Mouse (Mus musculus) neural tube, embryonic 10.5 days (tissue): Measurements from ENCODE around the gene Ppp1r9b.
"Not testable (repeated sequence)": the region's sequence is repeated elsewhere in the genome, so short reads cannot be mapped to it uniquely, and the experiment has no call there.

Source experiments
- DNase-seq: peaks from one replicate; pipeline ENCODE4 v3.0.0-alpha.2; 2017; ENCODE audit warnings: low spot score; ENCODE audit errors: extremely low spot score

The Ppp1r9b gene

DNA sequence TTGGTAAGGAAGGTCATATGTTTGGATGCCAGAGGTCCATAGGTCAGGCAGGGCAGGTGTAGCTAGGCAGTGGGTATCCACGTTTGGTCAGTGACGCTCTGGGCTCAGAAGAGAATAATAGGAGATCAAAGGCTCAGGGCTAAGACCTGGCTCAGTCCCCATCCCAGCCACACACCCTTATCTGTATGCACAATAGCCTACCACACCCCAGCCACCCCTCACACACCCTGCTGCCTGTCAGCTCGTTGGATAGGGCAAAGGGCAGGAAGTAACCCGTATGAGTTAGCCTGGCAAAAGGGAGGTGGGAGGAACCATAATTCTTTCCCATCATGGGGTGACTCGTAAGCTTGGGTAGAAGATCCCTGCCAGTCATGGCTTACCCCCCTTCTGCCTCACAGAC is 6.8 kb downstream of the Ppp1r9b start:
- DNase-seq = no peak

DNA sequence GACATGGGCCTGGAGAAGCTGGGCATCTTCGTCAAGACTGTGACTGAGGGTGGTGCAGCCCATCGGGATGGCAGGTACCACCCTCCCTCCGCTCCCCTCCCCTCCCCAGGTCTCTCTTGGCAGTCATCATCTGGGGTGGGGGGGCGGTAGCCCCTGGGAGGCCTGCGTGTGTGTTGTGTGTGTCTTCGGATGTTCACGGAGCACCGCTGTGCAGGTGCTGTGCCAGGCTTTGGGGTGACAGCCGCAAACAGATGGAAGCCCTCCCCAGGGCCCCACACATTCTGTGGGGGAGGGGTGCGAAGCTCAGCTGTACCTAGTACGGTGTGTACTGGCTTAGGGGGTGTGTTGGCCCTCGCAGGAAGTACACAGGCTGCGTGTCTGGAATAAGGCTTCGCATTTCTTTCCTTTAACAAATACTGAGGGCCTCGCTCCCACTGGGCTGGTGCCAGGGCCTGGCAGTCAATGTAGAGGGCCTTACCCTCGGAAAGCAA is 7.3 kb downstream of the Ppp1r9b start:
- no peak for DNase-seq

DNA sequence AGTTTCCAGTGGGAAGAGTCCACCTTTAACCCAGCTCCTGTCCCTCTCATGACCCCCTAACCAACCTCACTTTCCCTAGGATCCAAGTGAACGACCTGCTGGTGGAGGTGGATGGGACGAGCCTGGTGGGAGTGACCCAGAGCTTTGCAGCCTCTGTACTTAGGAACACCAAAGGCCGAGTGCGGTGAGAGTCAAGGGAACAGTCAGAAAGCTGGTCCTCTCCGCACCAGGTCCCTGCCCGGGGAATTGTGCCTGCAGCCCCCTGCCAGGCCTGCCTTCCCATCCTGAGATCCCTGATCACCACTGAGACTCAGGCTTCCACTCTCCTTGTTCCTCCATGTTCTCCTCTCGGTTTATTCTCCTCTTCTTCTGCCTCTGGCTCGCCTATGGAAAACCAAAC is 9.3 kb downstream of the Ppp1r9b start:
- no peak for DNase-seq

DNA sequence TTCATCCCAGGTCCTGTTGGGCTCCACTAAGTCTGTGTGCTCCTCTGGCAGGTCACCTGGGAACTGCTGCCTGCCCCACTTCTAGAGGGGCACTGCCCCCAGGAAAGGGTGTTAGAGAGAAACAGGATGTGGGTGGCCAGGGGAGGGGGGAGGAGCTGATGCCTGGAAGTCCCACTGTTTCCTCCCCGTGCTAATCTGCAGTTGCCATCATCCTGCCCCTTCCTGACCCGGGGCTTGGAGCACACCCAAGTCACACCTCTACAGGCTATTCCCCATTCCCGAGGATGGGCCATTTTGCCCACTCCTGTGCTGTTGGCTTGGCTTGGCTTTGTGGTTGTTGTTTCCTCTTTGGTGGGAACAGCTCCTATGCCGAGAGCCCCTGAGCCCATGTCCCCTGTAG is 9.7 kb downstream of the Ppp1r9b start:
- no peak for DNase-seq

DNA sequence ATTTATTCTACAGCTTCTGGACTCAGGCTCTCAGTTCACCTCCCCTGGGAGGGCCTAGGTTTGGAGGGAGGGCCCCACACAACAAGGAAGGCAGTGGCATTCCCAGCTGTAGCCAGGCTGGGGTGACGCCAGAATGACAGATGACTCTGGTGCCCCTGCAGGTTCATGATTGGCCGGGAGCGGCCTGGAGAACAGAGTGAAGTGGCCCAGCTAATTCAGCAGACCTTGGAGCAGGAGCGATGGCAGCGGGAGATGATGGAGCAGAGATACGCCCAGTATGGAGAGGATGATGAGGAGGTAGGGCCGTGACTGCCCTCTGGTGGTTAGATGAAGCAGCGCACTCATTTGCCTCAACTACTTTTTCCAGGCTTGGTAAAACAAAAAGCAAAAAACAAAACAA is 10.2 kb downstream of the Ppp1r9b start:
- DNase-seq = peak; percentile 77

DNA sequence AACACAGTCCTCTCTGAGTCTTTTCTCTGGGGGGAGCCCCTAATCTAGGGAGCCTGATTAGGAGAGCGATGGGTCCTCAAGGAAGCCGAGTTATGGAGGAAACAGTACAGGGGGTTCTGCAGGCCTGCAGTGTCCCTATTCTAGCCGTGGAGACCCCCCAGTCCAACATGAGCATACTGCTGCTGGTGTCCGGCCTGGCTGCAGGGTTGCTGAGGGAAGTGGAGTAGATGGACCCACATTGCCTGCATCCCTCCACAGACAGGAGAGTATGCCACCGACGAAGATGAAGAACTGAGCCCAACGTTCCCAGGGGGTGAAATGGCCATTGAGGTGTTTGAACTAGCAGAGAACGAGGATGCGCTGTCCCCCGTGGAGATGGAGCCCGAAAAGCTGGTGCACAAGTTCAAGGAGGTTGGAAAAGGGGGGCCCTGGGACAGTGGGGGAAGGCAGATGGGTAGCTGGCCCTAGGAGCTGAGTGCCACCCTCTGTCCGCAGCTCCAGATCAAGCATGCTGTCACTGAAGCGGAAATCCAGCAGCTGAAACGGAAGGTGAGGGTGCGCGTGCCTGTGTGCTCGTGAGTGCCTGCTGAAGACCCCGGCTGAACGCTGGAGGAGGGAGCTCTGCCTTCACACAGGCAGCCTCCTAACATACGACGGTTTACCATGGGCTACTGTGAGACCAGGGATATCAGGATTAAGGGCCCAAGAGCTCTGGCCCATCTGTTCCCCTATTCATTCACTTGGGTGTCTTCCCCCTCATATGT is 10.9 kb downstream of the Ppp1r9b start:
- no peak for DNase-seq

DNA sequence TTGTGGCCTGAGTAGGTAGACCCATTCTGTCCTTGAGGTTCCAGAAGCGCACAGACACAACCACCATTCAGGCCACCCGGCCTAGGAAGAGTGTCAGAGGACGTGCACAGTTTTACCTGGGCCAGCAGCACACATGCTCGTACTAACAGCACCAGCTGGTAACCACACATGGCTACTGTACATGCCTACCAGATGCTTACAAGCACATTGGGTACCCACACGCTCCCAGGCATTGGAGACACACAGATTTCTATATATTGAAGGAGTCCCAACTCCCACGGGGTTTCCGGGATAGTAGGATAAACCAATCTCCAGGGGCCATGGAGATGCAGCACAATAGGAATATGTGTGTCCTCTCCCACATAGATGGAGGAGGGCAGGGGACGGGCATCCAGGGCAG is 11.9 kb downstream of the Ppp1r9b start:
- no peak for DNase-seq

DNA sequence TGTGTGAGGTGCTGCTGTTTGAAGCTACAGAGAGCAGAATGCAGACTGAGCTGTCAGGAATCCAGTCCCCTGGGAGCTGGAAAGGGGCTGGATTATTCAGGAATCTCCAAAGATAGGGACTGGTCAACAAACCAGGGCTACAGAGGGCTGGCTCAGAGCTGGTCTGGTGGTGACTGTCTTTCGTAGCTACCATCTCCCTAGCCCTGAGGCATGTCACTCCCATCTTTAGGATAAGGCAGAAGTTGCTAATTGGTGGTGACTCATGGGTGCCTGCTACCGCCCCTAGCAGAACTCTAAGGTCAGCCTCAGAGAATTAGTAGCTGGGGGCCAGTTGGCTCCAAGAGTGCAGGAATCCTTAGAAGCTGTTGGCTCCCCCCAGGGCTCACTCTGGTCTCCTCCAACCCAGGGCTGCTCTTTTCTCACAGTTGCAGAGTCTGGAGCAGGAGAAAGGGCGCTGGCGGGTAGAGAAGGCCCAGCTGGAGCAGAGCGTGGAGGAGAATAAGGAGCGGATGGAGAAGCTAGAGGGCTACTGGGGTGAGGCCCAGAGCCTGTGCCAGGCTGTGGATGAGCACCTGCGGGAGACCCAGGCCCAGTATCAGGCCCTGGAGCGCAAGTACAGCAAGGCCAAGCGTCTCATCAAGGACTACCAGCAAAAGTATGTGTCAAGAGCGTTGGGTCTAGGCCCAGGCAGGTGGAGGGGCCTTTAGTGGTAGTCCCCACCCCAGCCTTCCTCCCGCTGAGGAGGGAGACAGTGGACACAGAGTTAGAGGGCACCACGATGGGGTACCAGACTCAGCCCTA is 13.5 kb downstream of the Ppp1r9b start:
- no peak for DNase-seq

DNA sequence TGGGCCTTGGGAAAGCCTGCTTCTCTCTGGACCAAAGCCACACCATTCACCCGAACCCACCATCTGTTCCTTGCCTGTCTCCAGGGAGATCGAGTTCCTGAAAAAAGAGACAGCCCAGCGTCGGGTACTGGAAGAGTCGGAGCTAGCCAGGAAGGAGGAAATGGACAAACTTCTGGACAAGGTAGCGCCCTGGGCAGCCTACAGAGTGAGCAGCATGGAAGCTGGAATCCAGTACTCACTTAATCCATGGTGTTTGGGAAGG is 14.0 kb downstream of the Ppp1r9b start:
- DNase-seq = no peak

DNA sequence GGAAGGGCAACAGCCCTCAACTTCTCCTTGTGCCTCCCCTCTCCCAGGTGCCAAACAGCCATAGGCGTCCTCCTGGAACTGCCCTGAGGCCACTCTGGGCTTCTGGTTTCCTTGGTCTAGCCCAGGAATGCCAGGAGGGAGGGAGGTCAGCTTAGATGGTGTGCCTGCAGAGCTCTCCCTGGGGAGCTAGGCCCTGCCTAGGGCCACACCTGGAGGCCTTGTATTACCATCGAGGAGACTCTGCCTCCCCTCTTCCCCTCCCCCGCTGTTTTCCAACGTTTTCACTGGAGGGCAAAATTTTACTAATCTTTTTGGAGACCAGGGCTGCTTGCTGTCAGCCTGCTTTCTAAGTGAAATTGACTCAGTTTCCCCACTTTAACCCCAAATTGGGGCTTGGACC is 15.2 kb downstream of the Ppp1r9b start:
- no peak for DNase-seq

DNA sequence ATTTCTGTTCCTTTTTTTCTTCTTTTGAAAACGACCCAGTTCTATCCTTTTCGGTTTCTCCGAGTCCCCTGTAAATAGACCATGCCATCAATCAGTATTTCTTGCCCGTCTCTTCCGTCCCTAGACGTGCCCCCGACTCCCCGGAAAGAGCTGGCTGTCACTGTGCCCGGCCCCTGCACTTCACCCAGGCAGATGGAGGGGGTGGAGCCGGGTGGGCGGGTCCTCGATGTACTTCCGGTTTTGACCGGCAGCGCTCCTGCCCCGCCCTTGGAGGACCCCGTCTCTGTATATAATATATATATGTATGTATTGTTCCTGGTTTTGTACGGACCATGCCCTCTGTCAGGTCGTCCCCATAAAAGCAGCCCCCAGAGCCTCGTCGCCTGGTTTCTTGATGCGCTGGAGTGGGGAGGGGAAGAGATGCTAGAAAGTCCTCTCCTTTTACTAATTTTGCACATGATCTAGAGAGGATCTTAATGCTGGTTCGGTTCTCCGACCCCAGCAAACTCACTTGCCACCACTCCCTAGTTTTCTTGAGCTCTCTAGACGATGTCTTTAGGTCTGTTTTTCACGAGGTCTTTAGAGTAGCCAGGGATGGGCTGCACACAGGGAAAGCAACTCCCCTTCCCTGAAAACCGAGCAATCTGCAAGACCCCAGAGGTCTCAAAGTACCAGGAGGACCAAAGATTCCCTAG is 15.8 kb downstream of the Ppp1r9b start:
- DNase-seq = peak; percentile 82

DNA sequence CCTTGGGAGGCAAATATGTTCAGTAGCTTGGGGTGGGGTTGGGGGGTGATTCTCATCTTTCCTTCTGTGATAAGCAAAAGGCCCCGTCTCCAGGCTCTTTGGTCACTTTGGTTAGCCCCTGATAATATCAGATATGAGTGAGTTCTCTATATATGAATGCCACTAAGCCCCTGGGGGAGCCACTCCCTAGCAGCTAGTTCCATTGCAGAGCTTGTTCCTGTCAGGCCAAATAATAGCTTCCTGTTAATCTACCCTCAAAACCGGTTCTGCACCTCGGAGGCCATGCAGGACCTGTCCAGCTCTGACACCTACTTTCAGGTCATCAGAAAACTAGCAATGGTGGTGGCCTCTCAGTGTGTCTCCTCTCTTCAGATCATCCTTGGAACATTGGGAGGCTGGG is 16.6 kb downstream of the Ppp1r9b start:
- no peak for DNase-seq

DNA sequence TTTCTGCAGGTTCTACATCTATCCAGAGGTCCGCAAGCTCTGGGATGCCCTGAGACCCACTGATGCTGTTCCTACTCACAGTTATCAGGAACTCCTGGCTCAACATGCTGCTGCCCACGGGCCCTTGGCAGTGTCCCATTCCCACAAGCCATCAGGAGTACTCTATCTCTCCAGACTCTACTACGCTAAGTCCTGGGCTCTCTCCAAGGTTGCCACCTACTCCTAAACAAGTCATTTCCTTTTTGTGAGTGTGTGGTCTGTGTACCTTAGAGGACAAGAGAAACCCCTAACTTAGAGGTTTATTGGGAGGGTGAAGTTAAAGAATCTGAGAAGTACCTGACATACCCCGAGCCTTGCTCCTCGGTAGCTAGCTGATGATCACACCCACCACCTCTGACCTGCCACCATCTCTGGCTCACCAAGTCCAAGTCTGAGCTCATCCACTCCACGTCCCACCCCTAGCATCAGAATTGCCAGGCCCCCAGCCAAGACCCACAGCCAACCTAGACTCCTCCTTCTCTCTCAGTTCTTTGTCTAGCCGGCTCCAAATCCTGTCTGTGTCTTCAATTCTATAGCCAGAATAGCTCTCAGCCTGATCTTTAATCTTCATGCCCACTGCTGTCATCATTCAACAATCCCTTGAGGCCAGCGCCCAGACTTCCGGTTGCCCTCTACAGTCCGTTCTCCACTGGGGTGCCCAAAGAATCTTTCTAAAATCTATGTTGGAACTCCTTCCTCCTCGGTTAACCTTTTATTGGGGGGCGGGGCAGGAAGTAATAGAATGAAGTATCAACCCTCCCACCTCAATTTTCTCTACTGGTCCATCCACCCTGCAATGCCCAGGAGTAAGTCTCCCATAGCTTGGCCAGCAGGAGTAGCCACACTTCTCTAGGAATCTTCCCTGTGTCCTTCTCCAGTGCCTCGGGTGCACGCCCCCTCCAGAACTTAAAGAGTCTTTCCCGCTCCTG is 18.1 kb downstream of the Ppp1r9b start:
- DNase-seq = no peak

DNA sequence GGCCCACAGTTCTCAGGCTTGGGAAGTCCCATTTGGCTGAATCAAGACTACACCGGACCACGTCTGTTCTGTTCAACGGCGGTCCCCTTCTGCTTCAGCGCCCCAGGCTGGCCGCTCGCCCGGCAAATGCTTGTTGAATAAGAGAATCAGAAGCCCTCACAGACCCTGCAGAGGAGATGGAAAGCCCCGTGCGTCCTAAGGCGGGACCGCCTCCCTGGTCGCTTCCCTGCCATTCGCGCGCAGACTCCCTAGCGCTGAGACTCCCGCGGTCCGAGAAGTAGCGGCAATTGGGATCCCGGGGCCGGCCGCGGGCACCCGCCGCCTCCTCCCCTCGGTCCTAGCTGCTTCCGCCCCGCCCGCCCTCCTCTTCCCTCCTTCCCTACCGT is 18.8 kb downstream of the Ppp1r9b start, which contains the start of gene Samd14:
Samd14 (plus strand) TSS at position 251 of the 386 bp plus-strand sequence.
- DNase-seq = peak; percentile 86

DNA sequence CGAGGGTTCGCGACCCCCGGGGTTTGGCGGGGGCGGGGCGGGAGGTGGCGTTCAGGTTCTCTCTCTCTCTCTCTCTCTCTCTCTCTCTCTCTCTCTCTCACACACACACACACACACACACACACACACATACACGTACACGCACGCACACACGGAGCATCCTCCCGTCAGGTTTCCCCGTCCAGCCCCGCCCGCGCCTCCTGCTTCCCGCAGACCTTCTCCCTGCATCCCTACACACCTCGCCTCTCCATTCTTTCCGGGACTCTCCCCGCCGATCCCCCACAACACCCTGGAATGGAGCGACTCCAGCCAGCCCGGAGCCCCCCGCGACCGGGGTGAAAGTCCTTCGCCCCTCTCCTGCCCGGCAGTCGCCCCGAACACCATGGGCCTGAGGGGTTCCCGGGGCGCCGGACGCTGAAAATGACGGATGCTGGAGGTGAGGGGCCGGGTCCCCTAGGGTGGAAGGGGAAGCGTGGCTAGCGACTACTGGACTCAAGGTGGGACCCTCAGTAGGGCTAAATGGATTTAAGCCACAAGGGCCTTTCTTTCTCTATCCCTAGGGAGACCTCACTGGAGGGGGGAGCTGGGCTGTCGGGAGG is 19.4 kb downstream of the Ppp1r9b start:
- peak; percentile 65 for DNase-seq

DNA sequence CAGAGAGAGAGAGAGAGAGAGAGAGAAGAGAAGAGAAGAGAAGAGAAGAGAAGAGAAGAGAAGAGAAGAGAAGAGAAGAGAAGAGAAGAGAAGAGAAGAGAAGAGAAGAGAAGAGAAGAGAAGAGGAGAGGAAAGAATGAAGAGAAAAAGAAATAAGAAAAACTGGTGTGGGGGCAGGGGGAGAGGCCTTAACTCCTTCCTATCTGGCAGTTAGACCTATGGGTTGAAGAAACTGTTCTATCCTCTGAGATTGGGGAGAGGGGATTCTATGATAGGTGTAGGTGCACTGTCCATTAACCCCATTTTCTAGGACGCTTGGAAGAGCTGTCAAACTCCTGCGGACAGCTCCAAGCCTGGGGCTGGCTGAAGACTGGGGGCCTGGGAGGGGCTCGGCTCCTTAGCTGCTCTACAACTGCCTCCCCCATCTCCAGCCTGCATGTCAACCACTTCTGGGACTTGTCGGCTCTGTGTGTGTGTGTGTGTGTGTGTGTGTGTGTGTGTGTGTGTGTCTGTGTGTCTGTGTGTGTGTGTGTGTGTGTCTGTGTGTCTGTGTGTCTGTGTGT is 20.1 kb downstream of the Ppp1r9b start:
- not testable (repeated sequence) for DNase-seq

DNA sequence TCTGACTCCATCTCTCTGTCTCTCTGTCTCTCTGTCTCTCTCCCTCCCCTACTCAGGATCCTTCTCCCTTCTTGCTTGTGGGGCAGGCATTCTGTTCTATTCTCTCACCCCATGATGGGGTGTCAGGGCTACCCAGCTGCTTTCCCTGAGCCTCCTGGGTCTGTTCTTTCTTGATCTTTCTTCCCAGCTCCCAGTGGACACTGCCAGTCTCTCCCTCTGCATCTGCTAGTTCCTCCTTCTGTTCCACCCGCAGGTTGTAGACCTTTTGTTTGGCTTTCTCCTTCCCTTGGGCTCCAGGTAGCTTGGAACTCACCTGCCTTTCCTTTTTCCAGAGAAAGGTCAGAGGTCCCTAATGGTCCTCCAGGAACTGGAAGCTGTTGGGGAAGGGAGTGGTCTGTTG is 20.6 kb downstream of the Ppp1r9b start:
- no peak for DNase-seq

DNA sequence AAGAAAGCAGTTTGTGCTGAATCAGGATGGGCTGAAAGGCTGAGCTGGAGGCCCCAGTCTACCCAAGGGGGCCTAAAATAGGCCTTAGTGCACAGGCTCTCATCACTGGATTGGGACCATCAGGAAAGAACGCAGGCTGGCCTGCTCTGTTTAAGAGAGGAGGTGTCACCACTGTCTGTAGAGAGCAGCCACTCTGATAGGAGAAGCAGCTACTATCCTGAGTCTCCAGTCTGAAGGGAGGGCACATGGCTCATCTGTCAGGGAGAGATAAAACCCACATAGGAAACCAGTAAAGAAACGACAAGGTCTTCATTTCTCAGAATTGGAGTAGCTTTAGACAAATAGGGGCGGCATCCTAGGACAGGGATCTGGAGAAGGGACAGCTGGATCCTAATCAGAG is 21.2 kb downstream of the Ppp1r9b start:
- DNase-seq = no peak

DNA sequence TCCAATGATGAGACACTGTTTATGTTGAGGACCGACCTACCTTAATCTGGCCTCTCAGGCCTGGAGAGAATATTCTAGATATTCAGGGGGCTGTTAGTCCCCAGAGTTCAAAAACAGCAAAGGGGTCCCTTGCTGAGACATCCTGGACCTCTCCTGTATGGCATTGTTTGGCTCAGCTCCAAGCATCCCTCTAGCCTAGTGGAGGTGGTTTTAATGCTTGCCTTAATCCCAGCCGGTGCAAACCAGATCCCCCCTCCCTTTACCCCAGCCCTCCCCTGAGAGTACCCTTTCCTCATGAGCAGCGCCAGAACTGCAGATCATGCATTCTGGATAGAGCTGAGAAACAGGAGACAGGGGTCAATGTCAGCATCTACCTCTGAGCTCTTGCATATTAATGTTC is 21.7 kb downstream of the Ppp1r9b start:
- no peak for DNase-seq

DNA sequence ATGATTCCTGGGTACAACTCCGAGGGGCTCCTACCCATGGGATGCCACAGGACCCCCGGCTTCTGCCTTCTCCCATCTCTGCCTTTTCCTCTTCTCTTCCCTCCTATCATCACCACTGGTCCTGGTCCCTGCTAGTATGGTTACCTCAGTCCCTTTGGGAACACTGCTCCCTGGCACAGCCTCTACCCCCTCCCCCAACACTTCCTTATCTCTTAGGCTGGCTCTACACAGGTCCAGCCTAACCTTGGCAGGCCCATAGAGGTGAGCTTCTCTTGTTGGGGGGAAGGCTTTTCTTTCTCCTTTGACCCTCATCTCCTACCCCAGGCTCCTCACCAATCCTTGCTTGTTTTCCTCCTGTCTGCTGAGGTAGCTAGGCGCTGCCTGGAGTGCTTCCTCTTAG is 24.6 kb downstream of the Ppp1r9b start:
- no peak for DNase-seq
